Mouse (Mus musculus): Measurements from ENCODE around the gene Sec14l1. TPM values are rescaled to one million over a fixed set of nuclear protein-coding genes. Genes with fewer than 3 reads are reported as not detected.

Sec14l1 gene
- total RNA-seq, 2 experiments from 2014 or later: 235 to 245 TPM

- DNase-seq (ENCODE audit: low spot score in 2 of 2): no peak
Measured at GRCm38 (mm10) chr11:117087036-117087799, 27.8 kb upstream of the Sec14l1 start.

GRCm38 (mm10) chr11:117088271-117088991 is 26.5 kb upstream of the Sec14l1 start:
- DNase-seq (ENCODE audit: low spot score in 2 of 2): no peak

GRCm38 (mm10) chr11:117089673-117090419 is 25.1 kb upstream of the Sec14l1 start:
- DNase-seq (ENCODE audit: low spot score in 2 of 2): no peak

- DNase-seq (ENCODE audit: low spot score in 2 of 2): no peak
Measured at GRCm38 (mm10) chr11:117091406-117091805, 23.6 kb upstream of the Sec14l1 start.

GRCm38 (mm10) chr11:117091845-117092244 is 23.1 kb upstream of the Sec14l1 start:
- no peak for DNase-seq (ENCODE audit: low spot score in 2 of 2)

- no peak for DNase-seq (ENCODE audit: low spot score in 2 of 2)
Measured at GRCm38 (mm10) chr11:117092711-117093110, 22.3 kb upstream of the Sec14l1 start.

- DNase-seq (ENCODE audit: low spot score in 2 of 2): no peak
Measured at GRCm38 (mm10) chr11:117093900-117094552, 20.9 kb upstream of the Sec14l1 start.

GRCm38 (mm10) chr11:117094646-117095045 is 20.3 kb upstream of the Sec14l1 start:
- no peak for DNase-seq (ENCODE audit: low spot score in 2 of 2)

- no peak for DNase-seq (ENCODE audit: low spot score in 2 of 2)
Measured at GRCm38 (mm10) chr11:117097021-117097420, 17.9 kb upstream of the Sec14l1 start.

- no peak for DNase-seq (ENCODE audit: low spot score in 2 of 2)
Measured at GRCm38 (mm10) chr11:117098155-117098554, 16.8 kb upstream of the Sec14l1 start.

GRCm38 (mm10) chr11:117098784-117099183 is 16.2 kb upstream of the Sec14l1 start:
- DNase-seq (ENCODE audit: low spot score in 2 of 2): no peak

- DNase-seq (ENCODE audit: low spot score in 2 of 2): no peak
Measured at GRCm38 (mm10) chr11:117099372-117099771, 15.6 kb upstream of the Sec14l1 start.

- no peak for DNase-seq (ENCODE audit: low spot score in 2 of 2)
Measured at GRCm38 (mm10) chr11:117101351-117101921, 13.5 kb upstream of the Sec14l1 start.

- DNase-seq (ENCODE audit: low spot score in 2 of 2): no peak
Measured at GRCm38 (mm10) chr11:117101925-117102717, 12.8 kb upstream of the Sec14l1 start.

GRCm38 (mm10) chr11:117103523-117103922 is 11.4 kb upstream of the Sec14l1 start:
- no peak for DNase-seq (ENCODE audit: low spot score in 2 of 2)

- DNase-seq (ENCODE audit: low spot score in 2 of 2): no peak
Measured at GRCm38 (mm10) chr11:117104044-117104757, 10.8 kb upstream of the Sec14l1 start.

GRCm38 (mm10) chr11:117105315-117105714 is 9.7 kb upstream of the Sec14l1 start:
- DNase-seq (ENCODE audit: low spot score in 2 of 2): no peak

- no peak for DNase-seq (ENCODE audit: low spot score in 2 of 2)
Measured at GRCm38 (mm10) chr11:117105850-117106249, 9.1 kb upstream of the Sec14l1 start.

GRCm38 (mm10) chr11:117106633-117107334 is 8.2 kb upstream of the Sec14l1 start:
- DNase-seq (ENCODE audit: low spot score in 2 of 2): no peak

Data from layer of hippocampus, adult 18-20 months (tissue).